Mouse (Mus musculus) cerebellum, adult (tissue): ENCODE measurements around the gene Tspan10.
A peak's percentile ranks its signal among the peaks of the same experiment; 100 is the strongest.

ENCODE experiments used
- ATAC-seq: cut with Nextera tagmentation; 2 replicates; pipeline ENCODE4 v1.9.2; 2017; ENCODE audit warnings: mild to moderate bottlenecking, moderate library complexity, mixed read lengths; ENCODE audit not compliant: insufficient number of reproducible peaks, low FRiP score, low TSS enrichment

The Tspan10 gene

GRCm38 (mm10) chr11:120453306-120453705 lies 10.9 kb downstream of the Tspan10 start, which contains the start of gene Pde6g:
Gene Pde6g (minus strand): TSS chr11:120453500.
- no peak for ATAC-seq

GRCm38 (mm10) chr11:120454965-120455364 lies 12.5 kb downstream of the Tspan10 start:
- ATAC-seq: no peak

- ATAC-seq: no peak
Measured at GRCm38 (mm10) chr11:120455413-120455812, 13.0 kb downstream of the Tspan10 start.

GRCm38 (mm10) chr11:120457370-120457769 lies 14.9 kb downstream of the Tspan10 start:
- no peak for ATAC-seq

- peak; percentile 89; the same call in 1 of the 2 replicates for ATAC-seq
Measured at GRCm38 (mm10) chr11:120457772-120458751, 15.6 kb downstream of the Tspan10 start, which contains the start of the genes Oxld1 and Ccdc137. Gene Oxld1 (minus strand): TSS chr11:120458068. Gene Ccdc137 (plus strand): TSS chr11:120458115.

GRCm38 (mm10) chr11:120458847-120459597 lies 16.6 kb downstream of the Tspan10 start:
- ATAC-seq: no peak

- ATAC-seq: no peak
Measured at GRCm38 (mm10) chr11:120463536-120463935, 21.1 kb downstream of the Tspan10 start.

- no peak for ATAC-seq
Measured at GRCm38 (mm10) chr11:120464365-120464764, 21.9 kb downstream of the Tspan10 start.

- ATAC-seq: no peak
Measured at GRCm38 (mm10) chr11:120465521-120465920, 23.1 kb downstream of the Tspan10 start.

GRCm38 (mm10) chr11:120467051-120467735 lies 24.7 kb downstream of the Tspan10 start, which contains the start of gene Arl16:
Gene Arl16 (minus strand): TSS chr11:120467607.
- ATAC-seq: peak; percentile 100

GRCm38 (mm10) chr11:120467736-120468092 lies 25.3 kb downstream of the Tspan10 start:
- no peak for ATAC-seq

- ATAC-seq: no peak
Measured at GRCm38 (mm10) chr11:120472052-120472451, 29.6 kb downstream of the Tspan10 start.

- ATAC-seq: no peak
Measured at GRCm38 (mm10) chr11:120483448-120483934, 41.0 kb downstream of the Tspan10 start.

- peak; percentile 86 for ATAC-seq
Measured at GRCm38 (mm10) chr11:120484265-120484981, 42.0 kb downstream of the Tspan10 start, which contains the start of gene Mrpl12. Gene Mrpl12 (plus strand): TSS chr11:120484613.

GRCm38 (mm10) chr11:120485251-120485650 lies 42.8 kb downstream of the Tspan10 start:
- no peak for ATAC-seq

- ATAC-seq: no peak
Measured at GRCm38 (mm10) chr11:120488516-120488915, 46.1 kb downstream of the Tspan10 start.

GRCm38 (mm10) chr11:120489054-120489761 lies 46.8 kb downstream of the Tspan10 start:
- ATAC-seq: 0 out of 2 replicates have a peak, but pooled peaks have one; percentile 28

- no peak for ATAC-seq
Measured at GRCm38 (mm10) chr11:120490291-120491046, 48.0 kb downstream of the Tspan10 start.
